Mouse (Mus musculus): ENCODE data around the gene Olfr543. TPM values are rescaled to one million over a fixed set of nuclear protein-coding genes. Genes with fewer than 3 reads are reported as not detected.

Olfr543 gene
- polyA plus RNA-seq, 1 experiment = not detected

- TF ChIP-seq GATA1 (IDR thresholded peaks at IDR 0.05; ENCODE audit: low read length) = no peak
These were observed 2.0 kb downstream of the Olfr543 start for GRCm38 (mm10) chr7:102479368-102480078.

GRCm38 (mm10) chr7:102478926-102479325 lies 2.6 kb downstream of the Olfr543 start:
- TF ChIP-seq GATA1 (IDR thresholded peaks at IDR 0.05; ENCODE audit: low read length) = no peak

GRCm38 (mm10) chr7:102478425-102478824 lies 3.1 kb downstream of the Olfr543 start:
- no peak for TF ChIP-seq GATA1 (IDR thresholded peaks at IDR 0.05; ENCODE audit: low read length)

- no peak for TF ChIP-seq GATA1 (IDR thresholded peaks at IDR 0.05; ENCODE audit: low read length)
These were observed 4.1 kb downstream of the Olfr543 start for GRCm38 (mm10) chr7:102477377-102477776.

- TF ChIP-seq GATA1 (IDR thresholded peaks at IDR 0.05; ENCODE audit: low read length) = no peak
These were observed 4.9 kb downstream of the Olfr543 start for GRCm38 (mm10) chr7:102476601-102477000.

GRCm38 (mm10) chr7:102472675-102473074 lies 8.8 kb downstream of the Olfr543 start:
- TF ChIP-seq GATA1 (IDR thresholded peaks at IDR 0.05; ENCODE audit: low read length) = no peak

- TF ChIP-seq GATA1 (IDR thresholded peaks at IDR 0.05; ENCODE audit: low read length) = no peak
These were observed 13.9 kb downstream of the Olfr543 start for GRCm38 (mm10) chr7:102467566-102467965.

GRCm38 (mm10) chr7:102458618-102459380 lies 22.7 kb downstream of the Olfr543 start:
- no peak for TF ChIP-seq GATA1 (IDR thresholded peaks at IDR 0.05; ENCODE audit: low read length)

- no peak for TF ChIP-seq GATA1 (IDR thresholded peaks at IDR 0.05; ENCODE audit: low read length)
These were observed 35.0 kb downstream of the Olfr543 start for GRCm38 (mm10) chr7:102446438-102446837.

- TF ChIP-seq GATA1 (IDR thresholded peaks at IDR 0.05; ENCODE audit: low read length) = peak; percentile 19
These were observed 37.2 kb downstream of the Olfr543 start for GRCm38 (mm10) chr7:102444301-102444700.

GRCm38 (mm10) chr7:102442432-102442831 lies 39.0 kb downstream of the Olfr543 start:
- TF ChIP-seq GATA1 (IDR thresholded peaks at IDR 0.05; ENCODE audit: low read length) = no peak

- TF ChIP-seq GATA1 (IDR thresholded peaks at IDR 0.05; ENCODE audit: low read length) = no peak
These were observed 39.7 kb downstream of the Olfr543 start, which contains the start of gene Rrm1 for GRCm38 (mm10) chr7:102441657-102442391. TSS of gene Rrm1 (plus strand) at chr7:102441695.

- TF ChIP-seq GATA1 (IDR thresholded peaks at IDR 0.05; ENCODE audit: low read length) = no peak
These were observed 40.4 kb downstream of the Olfr543 start for GRCm38 (mm10) chr7:102440822-102441656.

GRCm38 (mm10) chr7:102434344-102434743 lies 47.1 kb downstream of the Olfr543 start:
- no peak for TF ChIP-seq GATA1 (IDR thresholded peaks at IDR 0.05; ENCODE audit: low read length)

Other genes starting within 250 kb of the Olfr543 start
- gene Rhog, start 225.6 kb downstream of the Olfr543 start, polyA plus RNA-seq (2012) = 178 and 323 TPM in 2 replicates
- 16.1 and 42.3 TPM in 2 replicates for gene Stim1, start 213.9 kb downstream of the Olfr543 start, polyA plus RNA-seq (2012)
- gene Rrm1, start 40.0 kb downstream of the Olfr543 start, polyA plus RNA-seq (2012) = 96.3 and 156 TPM in 2 replicates
- gene Olfr544, start 6.6 kb upstream of the Olfr543 start, polyA plus RNA-seq (2012) = not detected in 2 replicates
- gene Olfr545, start 17.9 kb upstream of the Olfr543 start, polyA plus RNA-seq (2012) = not detected in 2 replicates
- gene Olfr547, start 53.1 kb upstream of the Olfr543 start, polyA plus RNA-seq (2012) = not detected in 2 replicates
- not detected in 2 replicates for gene Olfr548-ps1, start 59.2 kb upstream of the Olfr543 start, polyA plus RNA-seq (2012)
- not detected in 2 replicates for gene Olfr549, start 68.2 kb upstream of the Olfr543 start, polyA plus RNA-seq (2012)
- 2.4 and 5.2 TPM in 2 replicates for gene Trim21, start 83.8 kb upstream of the Olfr543 start, polyA plus RNA-seq (2012)
- gene Olfr550, start 89.8 kb upstream of the Olfr543 start, polyA plus RNA-seq (2012) = not detected in 2 replicates
- gene Olfr551, start 110.2 kb upstream of the Olfr543 start, polyA plus RNA-seq (2012) = not detected in 2 replicates
- not detected in 2 replicates for gene Olfr552, start 116.1 kb upstream of the Olfr543 start, polyA plus RNA-seq (2012)
- gene Olfr553, start 136.5 kb upstream of the Olfr543 start, polyA plus RNA-seq (2012) = not detected in 2 replicates
- gene Olfr554, start 156.8 kb upstream of the Olfr543 start, polyA plus RNA-seq (2012) = not detected in 2 replicates
- not detected in 2 replicates for gene Olfr555, start 177.1 kb upstream of the Olfr543 start, polyA plus RNA-seq (2012)
- not detected in 2 replicates for gene Olfr556, start 183.2 kb upstream of the Olfr543 start, polyA plus RNA-seq (2012)
- gene Trim68, start 205.6 kb upstream of the Olfr543 start, polyA plus RNA-seq (2012) = 1.8 and 1.9 TPM in 2 replicates
- gene Olfr557, start 214.2 kb upstream of the Olfr543 start, polyA plus RNA-seq (2012) = not detected in 2 replicates
- gene Olfr558, start 220.5 kb upstream of the Olfr543 start, polyA plus RNA-seq (2012) = not detected in 2 replicates
- not detected in 2 replicates for gene Olfr33, start 237.4 kb upstream of the Olfr543 start, polyA plus RNA-seq (2012)
- gene Olfr559, start 245.8 kb upstream of the Olfr543 start, polyA plus RNA-seq (2012) = not detected in 2 replicates

Data from G1E-ER4 (cell line).